Mouse (Mus musculus) thymus, postnatal 4 days (tissue): ENCODE results near the gene Itgb8.

Experiments
- DNase-seq: peaks from one replicate; pipeline ENCODE4 v3.0.0; 2021

Itgb8 gene

GRCm38 (mm10) chr12:119113522-119114135 lies 125.0 kb downstream of the Itgb8 start:
- DNase-seq, result no peak

- DNase-seq, result no peak
These were observed 128.5 kb downstream of the Itgb8 start for GRCm38 (mm10) chr12:119110091-119110490.
